Mouse (Mus musculus) kidney, adult 2 months (tissue): ENCODE measurements around the gene Psma6.

Source experiments
- CTCF ChIP-seq: fragments of 200-500 bp; conservative IDR thresholded peaks from 2 replicates; pipeline ENCODE4 v1.5.1; 2011; ENCODE audit warnings: low read depth, mild to moderate bottlenecking, control low read depth, low read length, moderate library complexity, mixed read lengths; ENCODE audit not compliant: insufficient read depth, insufficient read length
- POLR2A ChIP-seq: fragments of 200-500 bp; IDR thresholded peaks from one replicate; pipeline ENCODE4 v1.6.1; 2011; ENCODE audit warnings: low read depth, low read length, control low read depth

GRCm38 (mm10) chr12:55466816-55467215 lies 82.8 kb downstream of the Psma6 start:
- TF ChIP-seq CTCF: no peak
- no peak for TF ChIP-seq POLR2A
